Mouse (Mus musculus) gastrocnemius, adult 2 months (tissue): ENCODE results near the gene Man1c1. TPM values are rescaled to one million over a fixed set of nuclear protein-coding genes. Genes with fewer than 3 reads are reported as not detected.
A peak's percentile ranks its signal among the peaks of the same experiment; 100 is the strongest.

Experiments used
- DNase-seq: peaks from one replicate; pipeline ENCODE4 v3.0.0; 2022
- H3K27ac ChIP-seq: fragments of 200-600 bp; 2 replicates; pipeline ENCODE4 v1.8.1; 2022; ENCODE audit warnings: mild to moderate bottlenecking
- H3K4me3 ChIP-seq: fragments of 200-600 bp; 2 replicates; pipeline ENCODE4 v1.8.1; 2022; ENCODE audit warnings: mild to moderate bottlenecking, moderate library complexity
- CTCF ChIP-seq: fragments of 200-600 bp; IDR thresholded peaks from 2 replicates; pipeline ENCODE4 v1.8.1; 2022; ENCODE audit warnings: antibody characterized with exemption, mild to moderate bottlenecking, moderate library complexity
- intact Hi-C: fragments of 180-260 bp; cut with DNase I; formaldehyde crosslinking; loops from one replicate; pipeline ENCODE4 v1.15.1; 2025
- total RNA-seq, 2 experiments: library from RNA; stranded (reverse); gene quantifications; 2 replicates each; pipeline ENCODE4 v1.2.3; 2021

The Man1c1 gene
- total RNA-seq, 2 experiments from 2014 or later: 2.9 to 4.2 TPM

GRCm38 (mm10) chr4:134682423-134682822, 21.7 kb downstream of the Man1c1 start:
- no peak for TF ChIP-seq CTCF
- peak overlapping the region; percentile 49; the same call in 1 of the 2 replicates for H3K27ac ChIP-seq
- intact Hi-C loops: no loop called here

GRCm38 (mm10) chr4:134681819-134682218, 22.3 kb downstream of the Man1c1 start:
- H3K4me3 ChIP-seq: no peak overlapping the region
- DNase-seq: no peak
- intact Hi-C loops: no loop called here
- TF ChIP-seq CTCF: peak; percentile 4; the same call in 1 of the 2 replicates
- H3K27ac ChIP-seq: no peak overlapping the region

More at GRCm38 (mm10) chr4:134682423-134682822, 21.7 kb downstream of the Man1c1 start:
- no peak overlapping the region for H3K4me3 ChIP-seq
- DNase-seq: no peak

GRCm38 (mm10) chr4:134677556-134678508, 26.3 kb downstream of the Man1c1 start:
- no peak for TF ChIP-seq CTCF
- intact Hi-C loops: no loop called here
- no peak overlapping the region for H3K4me3 ChIP-seq
- DNase-seq: peak; percentile 38
- peak overlapping the region; percentile 32 for H3K27ac ChIP-seq

GRCm38 (mm10) chr4:134675800-134676199, 28.3 kb downstream of the Man1c1 start:
- intact Hi-C loops: no loop called here
- TF ChIP-seq CTCF: no peak
- no peak overlapping the region for H3K27ac ChIP-seq
- H3K4me3 ChIP-seq: no peak overlapping the region
- DNase-seq: no peak

- no peak overlapping the region for H3K27ac ChIP-seq
- H3K4me3 ChIP-seq: no peak overlapping the region
- DNase-seq: no peak
- intact Hi-C loops: no loop called here
- no peak for TF ChIP-seq CTCF
Observed at GRCm38 (mm10) chr4:134674970-134675369, 29.1 kb downstream of the Man1c1 start.

- intact Hi-C loops: no loop called here
- TF ChIP-seq CTCF: no peak
- H3K4me3 ChIP-seq: no peak overlapping the region
- DNase-seq: peak; percentile 81
- H3K27ac ChIP-seq: no peak overlapping the region
Observed at GRCm38 (mm10) chr4:134673882-134674463, 30.1 kb downstream of the Man1c1 start.

GRCm38 (mm10) chr4:134673151-134673550, 30.9 kb downstream of the Man1c1 start:
- Histone ChIP-seq H3K4me3 (no peak overlapping the region), H3K27ac (no peak overlapping the region)
- TF ChIP-seq CTCF: no peak
- intact Hi-C loops: no loop called here
- DNase-seq: no peak

- no peak overlapping the region for H3K4me3 ChIP-seq
- no peak for TF ChIP-seq CTCF
- intact Hi-C loops: no loop called here
- no peak for DNase-seq
- H3K27ac ChIP-seq: peak overlapping the region; percentile 35; the same call in 1 of the 2 replicates
Observed at GRCm38 (mm10) chr4:134672326-134672725, 31.8 kb downstream of the Man1c1 start.

GRCm38 (mm10) chr4:134671660-134672173, 32.4 kb downstream of the Man1c1 start:
- Histone ChIP-seq H3K27ac (peak overlapping the region; percentile 35), H3K4me3 (no peak overlapping the region)
- no peak for TF ChIP-seq CTCF
- intact Hi-C loops: no loop called here
- no peak for DNase-seq

- no peak for TF ChIP-seq CTCF
- H3K27ac ChIP-seq: peak overlapping the region; percentile 56
- no peak for DNase-seq
Observed at GRCm38 (mm10) chr4:134669742-134670354, 34.2 kb downstream of the Man1c1 start.

GRCm38 (mm10) chr4:134668355-134669028, 35.6 kb downstream of the Man1c1 start:
- intact Hi-C loops: no loop called here
- no peak for TF ChIP-seq CTCF
- no peak for DNase-seq

More at GRCm38 (mm10) chr4:134669742-134670354, 34.2 kb downstream of the Man1c1 start:
- H3K4me3 ChIP-seq: no peak overlapping the region
- intact Hi-C loops: no loop called here

GRCm38 (mm10) chr4:134666391-134666790, 37.7 kb downstream of the Man1c1 start:
- no peak overlapping the region for H3K4me3 ChIP-seq
- no peak for TF ChIP-seq CTCF
- intact Hi-C loops: no loop called here
- DNase-seq: no peak
- no peak overlapping the region for H3K27ac ChIP-seq

More at GRCm38 (mm10) chr4:134668355-134669028, 35.6 kb downstream of the Man1c1 start:
- 0 out of 2 replicates have a peak overlapping the region, but pooled peaks have one; percentile 56 for H3K27ac ChIP-seq
- no peak overlapping the region for H3K4me3 ChIP-seq
